Mouse (Mus musculus): ENCODE measurements around the gene Nptx1. TPM values are rescaled to one million over a fixed set of nuclear protein-coding genes. Genes with fewer than 3 reads are reported as not detected.

Nptx1 gene
- polyA plus RNA-seq, 1 experiment from 2014 or later, result 4.0 TPM

- Histone ChIP-seq H3K4me3 (replicated peaks) (peak overlapping the region; percentile 62), H3K9me3 (no peaks in the 10 kb centered on the region), H3K27ac (no peak overlapping the region), H3K9ac (peak overlapping the region; percentile 12), H3K4me1 (peaks cover 87% of the 10 kb centered on the region), H3K4me2 (peak overlapping the region; percentile 99), H3K36me3 (replicated peaks) (no peaks in the 10 kb centered on the region), H3K27me3 (peaks cover 93% of the 10 kb centered on the region)
- peak; percentile 21; the same call in 1 of the 2 replicates for ATAC-seq (ENCODE audit: low FRiP score)
- under 1% methylated on average over 37 of the region's 37 CpGs for WGBS
Observed at GRCm38 (mm10) chr11:119548741-119549370, 1.3 kb upstream of the Nptx1 start.

- Histone ChIP-seq H3K27ac (peak overlapping the region; percentile 31; the same call in 1 of the 2 replicates), H3K4me2 (peak overlapping the region; percentile 99), H3K36me3 (replicated peaks) (no peaks in the 10 kb centered on the region), H3K4me3 (replicated peaks) (peak overlapping the region; percentile 62), H3K9ac (peak overlapping the region; percentile 81), H3K4me1 (peaks cover 87% of the 10 kb centered on the region), H3K27me3 (peaks cover 98% of the 10 kb centered on the region), H3K9me3 (no peaks in the 10 kb centered on the region)
- no peak; the same call in 1 of the 2 replicates for ATAC-seq (ENCODE audit: low FRiP score)
- under 1% methylated on average over 37 of the region's 39 CpGs for WGBS
Observed at GRCm38 (mm10) chr11:119547951-119548591, 518 bp upstream of the Nptx1 start.

GRCm38 (mm10) chr11:119546496-119547182 lies 914 bp downstream of the Nptx1 start:
- H3K4me1 ChIP-seq, result peaks cover 76% of the 10 kb centered on the region
- peak overlapping the region; percentile 62 for H3K4me3 ChIP-seq (replicated peaks)
- no peaks in the 10 kb centered on the region for H3K36me3 ChIP-seq (replicated peaks)
- ATAC-seq (ENCODE audit: low FRiP score), result no peak
- no peak overlapping the region for H3K27ac ChIP-seq
- H3K9ac ChIP-seq, result peak overlapping the region; percentile 81
- peaks cover 99% of the 10 kb centered on the region for H3K27me3 ChIP-seq
- H3K9me3 ChIP-seq, result no peaks in the 10 kb centered on the region
- H3K4me2 ChIP-seq, result peak overlapping the region; percentile 99
- under 1% methylated on average over 43 of the region's 46 CpGs for WGBS

GRCm38 (mm10) chr11:119545741-119546495 lies 1.6 kb downstream of the Nptx1 start:
- peak overlapping the region; percentile 81; the same call in 1 of the 2 replicates for H3K9ac ChIP-seq
- no peaks in the 10 kb centered on the region for H3K36me3 ChIP-seq (replicated peaks)
- H3K4me3 ChIP-seq (replicated peaks), result peak overlapping the region; percentile 62
- H3K27ac ChIP-seq, result no peak overlapping the region
- peaks cover 69% of the 10 kb centered on the region for H3K4me1 ChIP-seq
- no peak; the same call in 1 of the 2 replicates for ATAC-seq (ENCODE audit: low FRiP score)
- H3K4me2 ChIP-seq, result peak overlapping the region; percentile 99
- H3K9me3 ChIP-seq, result no peaks in the 10 kb centered on the region
- WGBS, result 9% methylated on average over 10 of the region's 10 CpGs
- peaks cover 100% of the 10 kb centered on the region for H3K27me3 ChIP-seq

GRCm38 (mm10) chr11:119545281-119545680 lies 2.3 kb downstream of the Nptx1 start:
- Histone ChIP-seq H3K4me2 (peak overlapping the region; percentile 99), H3K4me3 (replicated peaks) (no peak overlapping the region; the same call in 1 of the 2 replicates), H3K27ac (no peak overlapping the region), H3K4me1 (peaks cover 65% of the 10 kb centered on the region), H3K9me3 (no peaks in the 10 kb centered on the region), H3K9ac (peak overlapping the region; percentile 40; the same call in 1 of the 2 replicates), H3K36me3 (replicated peaks) (no peaks in the 10 kb centered on the region), H3K27me3 (peaks cover 100% of the 10 kb centered on the region)
- 48% methylated on average over 3 of the region's 3 CpGs for WGBS
- no peak for ATAC-seq (ENCODE audit: low FRiP score)

- H3K4me3 ChIP-seq (replicated peaks), result no peak overlapping the region
- no peaks in the 10 kb centered on the region for H3K36me3 ChIP-seq (replicated peaks)
- H3K9ac ChIP-seq, result no peak overlapping the region
- peaks cover 100% of the 10 kb centered on the region for H3K27me3 ChIP-seq
- 90% methylated on average over 15 of the region's 15 CpGs for WGBS
- ATAC-seq (ENCODE audit: low FRiP score), result no peak
- no peaks in the 10 kb centered on the region for H3K9me3 ChIP-seq
- H3K27ac ChIP-seq, result no peak overlapping the region
- peaks cover 60% of the 10 kb centered on the region for H3K4me1 ChIP-seq
- H3K4me2 ChIP-seq, result no peak overlapping the region; the same call in 1 of the 2 replicates
Observed at GRCm38 (mm10) chr11:119544518-119545105, 2.9 kb downstream of the Nptx1 start.

GRCm38 (mm10) chr11:119543816-119544517 lies 3.6 kb downstream of the Nptx1 start:
- H3K4me3 ChIP-seq (replicated peaks), result no peak overlapping the region
- no peaks in the 10 kb centered on the region for H3K9me3 ChIP-seq
- no peaks in the 10 kb centered on the region for H3K36me3 ChIP-seq (replicated peaks)
- H3K4me1 ChIP-seq, result peaks cover 53% of the 10 kb centered on the region
- ATAC-seq (ENCODE audit: low FRiP score), result no peak
- H3K4me2 ChIP-seq, result no peak overlapping the region
- WGBS, result 67% methylated on average over 14 of the region's 16 CpGs
- H3K27ac ChIP-seq, result no peak overlapping the region
- no peak overlapping the region for H3K9ac ChIP-seq
- peaks cover 94% of the 10 kb centered on the region for H3K27me3 ChIP-seq

- Histone ChIP-seq H3K4me1 (peaks cover 43% of the 10 kb centered on the region), H3K9me3 (no peaks in the 10 kb centered on the region), H3K9ac (no peak overlapping the region), H3K27me3 (peaks cover 83% of the 10 kb centered on the region), H3K27ac (no peak overlapping the region), H3K4me2 (no peak overlapping the region), H3K36me3 (replicated peaks) (no peaks in the 10 kb centered on the region), H3K4me3 (replicated peaks) (no peak overlapping the region)
- 84% methylated on average over 5 of the region's 5 CpGs for WGBS
- ATAC-seq (ENCODE audit: low FRiP score), result no peak
Observed at GRCm38 (mm10) chr11:119542886-119543285, 4.7 kb downstream of the Nptx1 start.

- Histone ChIP-seq H3K27me3 (peaks cover 78% of the 10 kb centered on the region), H3K27ac (no peak overlapping the region), H3K9ac (no peak overlapping the region), H3K4me2 (no peak overlapping the region), H3K4me3 (replicated peaks) (no peak overlapping the region), H3K9me3 (no peaks in the 10 kb centered on the region), H3K36me3 (replicated peaks) (no peaks in the 10 kb centered on the region), H3K4me1 (peaks cover 37% of the 10 kb centered on the region)
- WGBS, result 61% methylated on average over 9 of the region's 9 CpGs
- no peak for ATAC-seq (ENCODE audit: low FRiP score)
Observed at GRCm38 (mm10) chr11:119542371-119542770, 5.2 kb downstream of the Nptx1 start.

- no peaks in the 10 kb centered on the region for H3K36me3 ChIP-seq (replicated peaks)
- no peak overlapping the region for H3K4me3 ChIP-seq (replicated peaks)
- H3K4me1 ChIP-seq, result peaks cover 25% of the 10 kb centered on the region
- peaks cover 68% of the 10 kb centered on the region for H3K27me3 ChIP-seq
- H3K4me2 ChIP-seq, result no peak overlapping the region
- WGBS, result 85% methylated on average over 9 of the region's 9 CpGs
- ATAC-seq (ENCODE audit: low FRiP score), result no peak
- H3K9ac ChIP-seq, result no peak overlapping the region
- no peak overlapping the region for H3K27ac ChIP-seq
- no peaks in the 10 kb centered on the region for H3K9me3 ChIP-seq
Observed at GRCm38 (mm10) chr11:119541082-119541481, 6.5 kb downstream of the Nptx1 start.

GRCm38 (mm10) chr11:119540560-119540959 lies 7.0 kb downstream of the Nptx1 start:
- Histone ChIP-seq H3K4me2 (no peak overlapping the region), H3K9ac (no peak overlapping the region), H3K4me3 (replicated peaks) (no peak overlapping the region), H3K36me3 (replicated peaks) (no peaks in the 10 kb centered on the region), H3K4me1 (peaks cover 19% of the 10 kb centered on the region; the same call in 1 of the 2 replicates), H3K27ac (no peak overlapping the region), H3K27me3 (peaks cover 63% of the 10 kb centered on the region), H3K9me3 (no peaks in the 10 kb centered on the region)
- ATAC-seq (ENCODE audit: low FRiP score), result no peak
- 81% methylated on average over 9 of the region's 9 CpGs for WGBS
